Mouse (Mus musculus) Patski (cell line): ENCODE results near the gene Slc22a4. TPM values are rescaled to one million over a fixed set of nuclear protein-coding genes. Genes with fewer than 3 reads are reported as not detected.
A peak's percentile ranks its signal among the peaks of the same experiment; 100 is the strongest.
"Not testable (repeated sequence)": the region's sequence is repeated elsewhere in the genome, so short reads cannot be mapped to it uniquely, and the experiment has no call there.

Experiments used
- ATAC-seq: fragments of 100-300 bp; one replicate; pipeline ENCODE4 v1.8.0; 2021
- CTCF ChIA-PET: fragments of 350-600 bp; sonication (Branson Sonifier 250); formaldehyde crosslinking; loops from one replicate; lab custom pipeline; 2022; ENCODE audit warnings: inconsistent platforms; lab: Charles Lee
- POLR2A ChIA-PET: fragments of 350-600 bp; sonication (Branson Sonifier 250); formaldehyde crosslinking; loops from one replicate; lab custom pipeline; 2022; ENCODE audit warnings: antibody characterized with exemption, inconsistent platforms; lab: Charles Lee
- DNase-seq: peaks from one replicate; pipeline ENCODE4 v3.0.0-alpha.2; 2011; ENCODE audit warnings: low read depth, low spot score
- H3K27me3 ChIP-seq: fragments of 371-371 bp; one replicate; pipeline ENCODE4 v1.5.1; 2021
- CTCF ChIP-seq: fragments of 100-300 bp; IDR thresholded peaks from one replicate; pipeline ENCODE4 v1.5.1; 2021
- in situ Hi-C: fragments of 300-500 bp; cut with MboI; formaldehyde crosslinking; loops from 3 replicates; pipeline ENCODE4 v1.11.1; 2018; ENCODE audit warnings: low pct_unique_long_range_greater_than_20kb, mixed read lengths
- polyA plus RNA-seq: library from polyadenylated mRNA; unstranded; gene quantifications from one replicate; pipeline ENCODE4 v1.2.3, GENCODE M21; 2021

The Slc22a4 gene
- polyA plus RNA-seq, 1 experiment from 2014 or later: 42.3 TPM

GRCm38 (mm10) chr11:54008416-54008920, 19.4 kb downstream of the Slc22a4 start:
- no peak for DNase-seq
- TF ChIP-seq CTCF: no peak
- POLR2A ChIA-PET: interaction anchor here (1.2 kb wide), 1 partner anchor 15 kb away, joined by 3 read pairs; no protein-coding TSS in a partner anchor
- no peaks in the 10 kb centered on the region for H3K27me3 ChIP-seq
- CTCF ChIA-PET: interaction anchor here (1.3 kb wide), 2 partner anchors 44 to 46 kb away, joined by 3 to 4 read pairs; no protein-coding TSS in a partner anchor
- ATAC-seq: no peak
- in situ Hi-C loops: no loop called here

- TF ChIP-seq CTCF: no peak
- ChIA-PET POLR2A (interaction anchor here (1.2 kb wide), 1 partner anchor 16 kb away, joined by 3 read pairs; no protein-coding TSS in a partner anchor), CTCF (interaction anchor here (1.3 kb wide), 1 partner anchor 44 kb away, joined by 3 read pairs; no protein-coding TSS in a partner anchor)
- in situ Hi-C loops: no loop called here
- ATAC-seq: no peak
- H3K27me3 ChIP-seq: no peaks in the 10 kb centered on the region
- no peak for DNase-seq
These were observed 20.2 kb downstream of the Slc22a4 start for GRCm38 (mm10) chr11:54007717-54008116.

GRCm38 (mm10) chr11:54006901-54007300, 21.0 kb downstream of the Slc22a4 start:
- ChIA-PET POLR2A (no interaction called here), CTCF (interaction anchor here (2.0 to 2.4 kb wide), 3 partner anchors 12 to 47 kb away, joined by 7 to 9 read pairs (median 8); no protein-coding TSS in a partner anchor)
- H3K27me3 ChIP-seq: no peaks in the 10 kb centered on the region
- ATAC-seq (no peak), DNase-seq (no peak)
- TF ChIP-seq CTCF: no peak
- in situ Hi-C loops: no loop called here

- POLR2A ChIA-PET, in situ Hi-C loops, DNase-seq, H3K27me3 ChIP-seq, ATAC-seq: not testable (repeated sequence)
- CTCF ChIA-PET: interaction anchor here (0.9 to 2.4 kb wide), 6 partner anchors 9 to 49 kb away, joined by 3 to 9 read pairs (median 6); no protein-coding TSS in a partner anchor
These were observed 21.5 kb downstream of the Slc22a4 start for GRCm38 (mm10) chr11:54006362-54006761.

GRCm38 (mm10) chr11:54004734-54005133, 23.2 kb downstream of the Slc22a4 start:
- POLR2A ChIA-PET: interaction anchor here (0.6 to 0.9 kb wide), 2 partner anchors 13 to 60 kb away, joined by 3 read pairs; no protein-coding TSS in a partner anchor
- CTCF ChIA-PET: interaction anchor here (1.1 to 6.8 kb wide), 5 partner anchors 14 to 85 kb away, joined by 3 to 63 read pairs (median 8); no protein-coding TSS in a partner anchor
- in situ Hi-C loops: loop anchor here (5.0 kb wide), 3 partner anchors 53 to 253 kb away; no protein-coding TSS in a partner anchor
- TF ChIP-seq CTCF: no peak
- DNase-seq (no peak), ATAC-seq (no peak)
- H3K27me3 ChIP-seq: no peaks in the 10 kb centered on the region

- ATAC-seq: peak; percentile 52
- POLR2A ChIA-PET: interaction anchor here (0.7 to 1.0 kb wide), 3 partner anchors 11 to 48 kb away, joined by 3 read pairs; no protein-coding TSS in a partner anchor
- TF ChIP-seq CTCF: no peak
- DNase-seq: peak; percentile 86
- in situ Hi-C loops: loop anchor here (5.0 kb wide), 3 partner anchors 53 to 253 kb away; no protein-coding TSS in a partner anchor
- H3K27me3 ChIP-seq: no peaks in the 10 kb centered on the region
- CTCF ChIA-PET: interaction anchor here (1.1 to 6.8 kb wide), 7 partner anchors 15 to 260 kb away, joined by 3 to 72 read pairs (median 9); no protein-coding TSS in a partner anchor
These were observed 23.7 kb downstream of the Slc22a4 start for GRCm38 (mm10) chr11:54004221-54004620.

- ChIA-PET POLR2A (interaction anchor here (0.6 to 1.7 kb wide), 7 partner anchors 12 to 53 kb away, joined by 3 to 13 read pairs (median 3); no protein-coding TSS in a partner anchor), CTCF (interaction anchor here (0.6 to 6.8 kb wide), 15 partner anchors 11 to 261 kb away, joined by 3 to 72 read pairs (median 6); no protein-coding TSS in a partner anchor)
- in situ Hi-C loops: loop anchor here (5.0 kb wide), 3 partner anchors 54 to 254 kb away; no protein-coding TSS in a partner anchor
- peak; percentile 33 for ATAC-seq
- TF ChIP-seq CTCF: peak; percentile 82
- not testable (repeated sequence) for H3K27me3 ChIP-seq, DNase-seq
These were observed 24.9 kb downstream of the Slc22a4 start for GRCm38 (mm10) chr11:54002761-54003717.

- DNase-seq (no peak), ATAC-seq (no peak)
- in situ Hi-C loops: loop anchor here (5.0 kb wide), 3 partner anchors 55 to 255 kb away; no protein-coding TSS in a partner anchor
- no peaks in the 10 kb centered on the region for H3K27me3 ChIP-seq
- CTCF ChIA-PET: interaction anchor here (0.6 to 6.8 kb wide), 21 partner anchors 10 to 262 kb away, joined by 3 to 72 read pairs (median 5); no protein-coding TSS in a partner anchor
- peak; percentile 66 for TF ChIP-seq CTCF
- POLR2A ChIA-PET: interaction anchor here (0.6 to 1.7 kb wide), 5 partner anchors 17 to 57 kb away, joined by 3 to 13 read pairs (median 3); no protein-coding TSS in a partner anchor
These were observed 25.6 kb downstream of the Slc22a4 start for GRCm38 (mm10) chr11:54002147-54002760.

- in situ Hi-C loops: loop anchor here (5.0 to 10.0 kb wide), 2 partner anchors 65 to 357 kb away; no protein-coding TSS in a partner anchor
- no peak for ATAC-seq
- CTCF ChIA-PET: interaction anchor here (3.0 kb wide), 1 partner anchor 57 kb away, joined by 8 read pairs; no protein-coding TSS in a partner anchor
- DNase-seq: no peak
- TF ChIP-seq CTCF: no peak
- no peaks in the 10 kb centered on the region for H3K27me3 ChIP-seq
- POLR2A ChIA-PET: no interaction called here
These were observed 30.2 kb downstream of the Slc22a4 start for GRCm38 (mm10) chr11:53997661-53998060.
